Mouse (Mus musculus) lung, postnatal 36 days (tissue): ENCODE data around the gene Bmp7.

Experiments used
- DNase-seq: peaks from one replicate; pipeline ENCODE4 v3.0.0; 2022; ENCODE audit warnings: mixed read lengths

Gene Bmp7

DNA sequence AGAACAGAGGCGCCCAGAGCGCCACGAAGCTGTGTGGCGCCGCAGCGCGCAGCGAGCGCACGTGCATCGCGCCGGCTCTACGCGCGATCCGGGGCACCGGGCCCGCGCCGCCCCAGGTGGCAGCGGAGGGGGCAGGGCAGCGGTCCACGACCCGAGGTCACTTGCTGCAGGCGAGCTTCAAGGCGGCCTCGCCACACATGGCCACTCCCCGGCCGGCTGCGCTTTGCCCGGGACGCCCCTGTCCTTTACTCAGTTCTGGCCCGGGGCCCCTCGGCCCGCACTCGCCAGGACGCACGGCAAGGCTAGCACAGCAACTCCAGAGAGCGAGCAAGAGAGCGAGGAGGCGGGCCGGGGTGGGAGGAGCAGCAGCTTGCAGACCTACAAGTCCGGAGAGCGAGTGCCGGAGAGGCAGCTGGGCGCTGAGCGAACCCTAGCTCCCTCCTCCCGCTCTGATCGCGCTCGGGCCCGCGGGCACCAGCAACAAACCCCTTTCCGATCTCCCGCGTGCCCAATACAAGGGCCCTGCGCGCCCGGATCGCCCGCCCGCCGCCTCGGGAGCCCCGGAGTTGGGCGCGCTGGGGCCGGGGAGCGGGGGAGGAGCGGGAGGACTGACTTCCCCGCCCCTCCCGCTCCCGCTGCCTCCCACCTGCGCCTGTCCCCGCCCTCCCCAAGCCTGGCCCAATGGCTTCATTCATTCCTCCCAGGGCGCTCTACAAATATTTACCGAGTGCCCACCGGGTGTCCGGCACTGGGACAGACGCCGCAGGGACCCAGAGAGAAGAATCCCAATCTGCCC, at the start of gene Bmp7:
Gene Bmp7, minus strand, starts transcription at position 319 of the 796 bp plus-strand sequence.
- DNase-seq: peak; percentile 67

DNA sequence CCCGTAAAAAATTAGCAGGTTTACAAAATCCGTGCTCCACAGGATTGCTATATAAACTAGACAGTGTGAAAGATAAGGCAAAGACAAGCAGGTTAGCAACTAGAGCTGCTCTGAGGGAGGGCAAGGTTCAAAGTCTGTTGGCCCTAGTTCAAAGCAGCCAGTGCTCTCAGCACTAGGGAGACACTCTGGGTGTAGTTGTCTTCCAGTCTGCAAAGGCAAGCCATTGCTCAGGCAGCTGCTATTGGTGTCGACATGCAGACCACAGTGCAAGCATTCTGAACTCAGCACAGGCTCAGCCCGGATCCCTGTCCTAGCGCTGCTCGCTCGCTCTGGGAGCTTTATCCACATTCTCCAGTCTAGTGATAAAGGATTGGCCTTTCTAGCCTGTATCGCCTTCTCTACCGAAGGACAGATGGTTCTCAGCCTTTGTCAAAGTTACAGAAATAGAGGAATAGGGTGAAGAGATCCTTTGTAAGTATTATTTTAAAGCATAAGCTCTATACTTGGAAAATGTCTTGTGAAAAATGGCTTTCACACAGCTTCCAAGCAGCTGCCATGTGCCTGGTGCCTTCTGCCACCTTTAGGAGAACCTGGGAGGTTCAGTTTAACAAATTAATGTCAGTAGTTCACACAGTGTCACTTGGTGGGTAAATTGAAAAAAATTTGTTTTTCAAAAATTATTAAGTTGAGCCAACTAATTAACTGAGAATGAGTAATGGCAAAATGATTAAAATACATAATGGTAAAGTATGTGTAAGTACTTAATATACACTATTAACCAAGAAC, 42.8 kb upstream of the Bmp7 start:
- DNase-seq: no peak

- no peak for DNase-seq
Measured at GRCm38 (mm10) chr2:172979666-172980345, 39.7 kb upstream of the Bmp7 start.

DNA sequence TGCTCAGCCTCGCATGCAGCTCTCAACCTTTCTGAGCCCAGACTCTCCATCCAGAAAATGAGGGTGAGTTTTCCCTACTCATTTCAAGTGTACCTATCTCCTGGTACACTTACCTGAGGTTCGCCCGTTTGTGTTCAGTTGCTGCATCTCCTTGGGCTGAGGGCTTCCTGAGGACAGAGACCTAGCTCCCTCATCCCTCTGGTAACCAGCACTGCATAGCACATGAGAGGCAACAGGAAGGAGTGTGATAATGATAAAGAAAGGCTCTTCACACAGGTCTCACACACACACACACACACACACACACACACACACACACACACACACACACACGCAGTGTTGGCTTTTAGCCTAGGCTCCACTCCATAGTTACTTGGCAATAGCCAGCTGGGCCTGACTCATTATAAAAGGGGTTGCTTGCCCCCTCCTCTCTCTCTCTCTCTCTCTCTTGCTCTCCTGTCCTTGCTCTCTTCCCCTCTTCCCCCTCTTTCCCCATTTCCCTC, 38.1 kb upstream of the Bmp7 start:
- DNase-seq: no peak

GRCm38 (mm10) chr2:172977409-172978130, 37.4 kb upstream of the Bmp7 start, which contains the start of gene Spo11:
Gene Spo11, plus strand, starts transcription at chr2:172977700.
- DNase-seq: no peak

DNA sequence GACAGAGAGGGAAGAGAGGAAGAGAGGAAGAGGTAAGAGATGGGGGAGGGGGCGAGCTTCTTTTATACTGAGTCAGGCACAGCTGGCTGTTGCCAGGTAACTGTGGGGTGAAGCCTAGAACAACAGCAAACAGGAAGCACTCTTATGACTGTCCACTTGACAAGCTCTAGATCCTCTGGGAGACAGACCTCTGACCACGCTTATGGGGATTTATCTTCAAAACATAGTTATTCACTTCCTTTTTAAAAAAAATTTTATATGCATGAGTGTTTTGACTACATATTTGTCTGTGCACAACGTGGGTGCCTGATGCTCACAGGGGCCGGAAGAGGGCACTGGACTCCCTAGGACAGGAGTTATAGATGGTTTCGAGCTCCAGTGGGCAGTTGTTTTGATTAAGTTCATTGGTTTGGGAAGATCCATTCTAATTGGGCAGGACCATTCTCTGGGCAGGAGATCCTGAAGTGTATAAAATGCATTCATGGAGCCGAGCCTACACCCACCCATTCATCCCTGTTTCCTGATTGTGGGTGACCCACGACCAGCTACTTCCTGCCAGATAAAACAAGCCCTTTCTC, 36.6 kb upstream of the Bmp7 start:
- DNase-seq: peak; percentile 23

DNA sequence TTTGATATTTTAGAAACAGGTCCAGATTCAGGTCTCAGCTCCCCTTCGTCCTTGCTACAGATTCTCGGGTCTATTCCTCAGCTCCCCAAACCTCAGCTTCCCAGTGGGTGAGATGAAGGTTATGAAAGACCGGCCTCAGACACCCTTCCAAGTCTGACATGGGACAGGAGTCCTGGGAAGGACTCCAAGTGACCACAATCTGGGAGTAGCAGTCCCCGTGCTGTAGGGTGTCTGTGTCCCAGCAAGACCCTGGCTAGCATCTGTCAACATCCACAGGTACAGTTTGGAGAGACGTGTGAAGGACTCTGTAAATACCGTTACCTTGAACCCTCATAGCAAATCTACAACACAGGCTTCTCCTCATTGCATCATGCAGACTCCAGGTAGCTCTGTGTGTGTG, 35.0 kb upstream of the Bmp7 start:
- DNase-seq: no peak

DNA sequence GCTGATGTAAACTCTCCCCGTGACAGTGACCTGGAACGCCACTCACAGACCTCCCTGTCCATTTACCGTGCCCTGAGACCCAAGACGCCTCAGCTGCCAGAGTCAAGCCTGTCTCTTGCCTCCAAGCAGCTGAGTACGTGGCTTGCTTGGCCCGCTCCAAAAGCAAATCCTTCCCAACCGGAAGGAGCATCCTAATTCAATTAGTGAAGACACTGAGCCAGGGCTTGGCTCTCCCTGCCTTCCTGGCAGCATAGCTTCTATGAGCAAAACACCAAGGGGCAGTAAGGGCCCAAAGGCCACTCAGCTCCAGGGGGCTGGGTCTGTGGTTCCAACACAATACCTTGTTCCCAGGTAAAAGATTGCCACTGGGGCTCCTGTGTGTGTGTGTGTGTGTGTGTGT, 34.6 kb upstream of the Bmp7 start:
- no peak for DNase-seq

DNA sequence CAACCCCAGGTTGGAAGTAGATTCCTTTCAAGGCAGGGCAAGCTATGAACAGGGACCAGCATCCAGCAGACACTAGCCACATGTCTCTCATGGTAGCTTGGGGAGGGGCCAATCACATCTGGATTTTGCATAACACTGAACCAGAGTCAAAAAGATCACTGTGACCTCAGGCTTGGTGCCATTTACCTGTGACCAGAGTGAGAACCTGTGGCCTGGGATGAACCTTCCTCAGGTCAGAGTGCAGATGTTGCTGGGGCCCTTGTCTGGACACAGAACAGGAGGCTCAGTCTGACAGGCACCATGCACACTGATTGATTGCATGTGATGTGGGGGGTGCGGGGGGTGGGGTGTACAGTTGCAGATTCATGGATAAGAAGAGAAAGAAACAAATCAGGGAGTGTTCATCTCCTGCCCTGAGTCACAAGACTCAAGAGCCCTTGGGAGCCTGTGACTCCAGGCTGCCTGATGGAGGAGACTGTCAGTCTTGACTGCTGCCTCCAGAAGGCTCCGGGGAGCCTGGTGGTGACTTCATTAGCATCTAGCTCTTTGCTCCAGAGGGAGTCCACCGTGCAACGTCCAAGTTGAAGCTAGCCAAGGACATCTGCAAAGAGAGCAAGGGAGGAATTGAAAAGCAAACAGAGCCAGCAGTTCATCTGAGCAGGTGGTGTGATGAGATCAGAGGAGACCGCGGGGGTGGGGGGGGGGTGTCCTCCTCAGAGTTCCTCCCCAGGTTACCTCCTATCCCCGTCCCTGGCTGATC, 33.9 kb upstream of the Bmp7 start:
- DNase-seq: no peak

- DNase-seq: no peak
Measured at GRCm38 (mm10) chr2:172971865-172972264, 31.7 kb upstream of the Bmp7 start.

DNA sequence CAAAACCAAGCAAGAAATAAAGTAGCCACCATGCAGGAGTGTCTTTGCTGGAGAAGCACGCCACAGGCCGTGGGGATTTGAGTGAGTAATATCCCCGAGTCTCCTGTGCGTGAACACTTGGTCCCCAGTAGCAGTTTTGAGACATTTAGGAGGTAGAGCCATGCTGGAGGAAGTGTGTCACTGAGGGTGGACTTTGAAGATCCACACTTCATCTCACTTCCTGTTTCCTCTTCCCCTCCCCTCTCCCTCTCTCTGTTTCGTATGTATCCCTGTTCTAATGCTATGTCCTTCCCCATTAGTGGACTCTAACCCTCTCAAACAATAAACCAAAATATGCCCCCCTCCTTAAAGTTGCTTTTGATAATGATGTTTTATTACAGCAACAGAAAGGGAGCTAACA, 26.4 kb upstream of the Bmp7 start:
- no peak for DNase-seq

GRCm38 (mm10) chr2:172965249-172965648, 25.1 kb upstream of the Bmp7 start:
- no peak for DNase-seq

- DNase-seq: no peak
Measured at GRCm38 (mm10) chr2:172961211-172961610, 21.1 kb upstream of the Bmp7 start.

DNA sequence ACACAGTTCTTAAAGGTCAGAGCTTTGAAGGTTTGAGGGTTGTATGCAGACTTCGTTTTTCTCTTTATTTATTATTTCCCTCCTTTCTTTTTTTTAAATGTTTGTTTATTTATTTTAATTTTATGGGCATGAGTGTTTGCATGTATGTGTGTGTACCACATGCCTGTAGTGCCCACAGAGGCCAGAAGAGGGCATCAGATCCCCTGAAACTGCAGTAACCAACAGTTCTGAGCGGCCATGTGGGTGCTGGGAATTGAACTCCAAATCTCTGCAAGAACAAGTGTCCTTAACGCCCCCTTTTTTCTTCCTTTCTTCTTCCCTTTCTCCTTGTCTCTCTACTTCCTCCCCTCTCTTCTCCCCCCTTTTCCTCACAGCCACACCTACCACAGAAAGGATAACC, 20.2 kb upstream of the Bmp7 start:
- DNase-seq: no peak

GRCm38 (mm10) chr2:172959006-172959768, 19.1 kb upstream of the Bmp7 start:
- DNase-seq: no peak

- DNase-seq: no peak
Measured at GRCm38 (mm10) chr2:172958579-172958978, 18.5 kb upstream of the Bmp7 start.

DNA sequence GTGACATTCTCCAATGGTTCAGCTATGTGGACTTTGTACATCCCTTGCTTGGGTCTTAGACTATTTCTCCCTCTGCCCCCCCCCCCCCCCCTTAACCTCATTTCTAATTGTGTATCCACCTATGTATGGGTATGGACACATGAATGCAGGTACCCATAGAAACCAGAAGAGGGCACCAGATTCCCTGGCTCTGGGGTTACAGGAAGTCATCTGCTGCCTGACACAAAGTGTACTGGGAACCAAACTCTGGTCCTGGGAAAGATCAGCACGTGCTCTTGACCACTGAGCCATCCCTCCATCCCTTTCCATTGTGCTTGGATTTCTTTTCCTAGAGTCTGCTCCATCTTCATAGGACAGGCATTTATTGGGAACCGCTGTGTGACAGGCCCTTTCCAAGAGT, 11.9 kb upstream of the Bmp7 start:
- no peak for DNase-seq

DNA sequence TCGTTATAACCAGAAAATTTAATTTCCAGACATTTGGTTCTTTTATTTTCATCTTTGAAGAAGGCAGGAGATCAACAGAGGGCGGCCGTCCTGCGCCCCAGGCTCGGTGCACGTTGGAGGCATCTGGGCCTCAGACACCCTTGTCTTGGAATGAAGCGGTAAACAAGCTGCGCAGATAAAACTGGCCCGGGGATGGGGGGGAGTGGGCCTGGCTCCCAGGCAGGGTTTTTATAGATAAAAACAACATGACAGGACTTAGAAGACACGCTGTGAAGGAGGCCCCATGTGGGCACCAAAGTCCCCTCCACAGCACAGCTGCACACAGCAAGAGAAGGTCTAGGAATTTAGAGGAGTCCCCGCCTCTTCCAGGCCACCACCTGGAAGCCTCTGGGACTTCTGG, 10.6 kb upstream of the Bmp7 start:
- DNase-seq: no peak

DNA sequence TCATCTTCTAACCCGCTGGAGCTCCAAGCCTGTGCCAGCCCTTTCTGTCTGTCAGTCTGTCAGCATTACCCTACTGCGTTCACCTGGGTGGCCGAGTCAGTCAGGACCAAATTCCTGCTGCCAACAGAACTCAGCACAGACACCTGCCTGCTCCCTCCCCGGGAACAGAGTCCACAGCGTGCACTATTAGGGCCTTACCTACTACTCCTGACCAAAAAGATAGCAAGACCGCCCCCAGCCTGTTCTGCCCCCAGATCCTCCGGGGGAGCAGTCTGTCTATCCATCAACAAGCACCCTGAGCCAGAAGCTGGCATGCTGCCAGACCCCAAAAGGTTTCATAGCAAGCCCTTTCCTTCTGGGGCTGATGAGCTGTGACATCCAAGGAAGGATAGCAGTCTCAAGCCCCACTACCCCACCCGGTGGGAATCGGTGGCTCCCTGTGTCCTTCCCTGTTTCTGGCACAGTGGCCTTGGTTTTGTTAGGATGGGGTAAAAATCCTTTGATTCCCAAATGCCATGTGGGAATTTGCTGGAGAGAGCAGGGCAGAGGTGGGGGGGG, 10.1 kb upstream of the Bmp7 start:
- no peak for DNase-seq

DNA sequence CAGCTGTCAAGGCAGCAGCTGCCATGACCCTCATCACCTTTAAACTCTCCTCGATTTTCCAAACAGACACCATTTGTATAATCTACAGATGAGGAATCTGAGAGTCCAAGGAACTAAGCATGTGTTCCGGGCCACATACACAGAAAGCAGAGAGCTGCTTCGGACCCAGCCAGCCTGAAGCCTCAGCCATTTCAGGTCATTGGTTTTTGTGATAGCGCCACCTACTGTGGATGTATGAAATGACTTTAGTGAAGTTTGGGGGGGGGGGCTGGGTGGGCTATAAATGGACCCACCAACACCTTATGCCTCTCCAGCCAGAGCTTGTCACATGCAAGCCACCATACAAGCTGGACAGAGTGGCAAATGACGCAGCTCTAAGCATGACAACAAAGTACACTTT, 8.9 kb upstream of the Bmp7 start:
- no peak for DNase-seq

GRCm38 (mm10) chr2:172940799-172941163, 660 bp upstream of the Bmp7 start:
- no peak for DNase-seq
